Mouse (Mus musculus): ENCODE results near the gene Tcf7l2.

- TF ChIP-seq POLR2A (IDR thresholded peaks at IDR 0.05; ENCODE audit: borderline replicate concordance, low read depth, low read length) = no peak
- TF ChIP-seq CTCF (IDR thresholded peaks at IDR 0.05; ENCODE audit: low read depth, low read length) = no peak
Observed at GRCm38 (mm10) chr19:55931642-55932041, 190.0 kb downstream of the Tcf7l2 start.
